Mouse (Mus musculus) erythroblast, embryonic 14.5 days (primary cell): ENCODE measurements around the gene Mum1. TPM values are rescaled to one million over a fixed set of nuclear protein-coding genes. Genes with fewer than 3 reads are reported as not detected.

Source experiments
- H3K27me3 ChIP-seq: 2 replicates; pipeline ENCODE4 v1.6.1; 2012; ENCODE audit warnings: inconsistent platforms; ENCODE audit not compliant: control insufficient read depth
- H3K36me3 ChIP-seq: 2 replicates; pipeline ENCODE4 v1.6.1; 2012; ENCODE audit warnings: mild to moderate bottlenecking, inconsistent platforms; ENCODE audit not compliant: control insufficient read depth
- H3K4me1 ChIP-seq: 2 replicates; pipeline ENCODE4 v1.6.1; 2012; ENCODE audit warnings: inconsistent platforms; ENCODE audit not compliant: control insufficient read depth
- H3K4me3 ChIP-seq: replicated peaks from 2 replicates; pipeline ENCODE3; 2012; ENCODE audit warnings: moderate library complexity, mild to moderate bottlenecking, inconsistent platforms
- H3K9me3 ChIP-seq: 2 replicates; pipeline ENCODE4 v1.6.1; 2012; ENCODE audit warnings: low read length, inconsistent platforms, mixed read lengths; ENCODE audit not compliant: control insufficient read depth
- GATA1 ChIP-seq: IDR thresholded peaks from 2 replicates; pipeline ENCODE4 v1.6.1; 2012; ENCODE audit warnings: low read length, inconsistent platforms, mixed read lengths
- TAL1 ChIP-seq: IDR thresholded peaks from 3 replicates; pipeline ENCODE4 v1.6.1; 2012; ENCODE audit warnings: low read length, inconsistent platforms, mixed read lengths
- polyA plus RNA-seq: library from polyadenylated mRNA; stranded (reverse); fragments of >175 nt; gene quantifications from 2 replicates; pipeline ENCODE4 v1.2.3, GENCODE M21; 2012

Gene Mum1
- 4.2 and 4.7 TPM in 2 replicates for polyA plus RNA-seq

- TF ChIP-seq TAL1 (no peak), GATA1 (peak; percentile 29; the same call in 1 of the 2 replicates)
- Histone ChIP-seq H3K4me3 (peak within 1 kb of the TSS; percentile 84), H3K4me1 (peaks cover 37% of the 10 kb centered on the region), H3K36me3 (peaks cover 37% of the 10 kb centered on the region), H3K9me3 (no peaks in the 10 kb centered on the region), H3K27me3 (peaks cover 8% of the 10 kb centered on the region)
Observed at GRCm38 (mm10) chr10:80226416-80227165, at the start of gene Mum1. Mum1 (plus strand) TSS chr10:80226434.

- Histone ChIP-seq H3K4me1 (peaks cover 33% of the 10 kb centered on the region), H3K9me3 (no peaks in the 10 kb centered on the region), H3K36me3 (peaks cover 9% of the 10 kb centered on the region), H3K27me3 (peaks cover 54% of the 10 kb centered on the region), H3K4me3 (no peak overlapping the region)
- TF ChIP-seq GATA1 (no peak), TAL1 (no peak)
Observed at GRCm38 (mm10) chr10:80177441-80178279, 48.6 kb upstream of the Mum1 start.

- H3K27me3 ChIP-seq = peaks cover 62% of the 10 kb centered on the region
- TF ChIP-seq GATA1 = no peak
- TF ChIP-seq TAL1 = no peak
- peak within 1 kb of the TSS; percentile 49 for H3K4me3 ChIP-seq
- no peaks in the 10 kb centered on the region for H3K9me3 ChIP-seq
- peaks cover 6% of the 10 kb centered on the region for H3K36me3 ChIP-seq
- peaks cover 19% of the 10 kb centered on the region for H3K4me1 ChIP-seq
Observed at GRCm38 (mm10) chr10:80179068-80180051, 46.9 kb upstream of the Mum1 start, which contains the start of gene Efna2. Efna2 (plus strand) TSS chr10:80179482.

GRCm38 (mm10) chr10:80180288-80180687 lies 45.9 kb upstream of the Mum1 start:
- Histone ChIP-seq H3K4me3 (no peak overlapping the region), H3K9me3 (no peaks in the 10 kb centered on the region), H3K36me3 (no peaks in the 10 kb centered on the region; the same call in 1 of the 2 replicates), H3K27me3 (peaks cover 68% of the 10 kb centered on the region), H3K4me1 (peaks cover 11% of the 10 kb centered on the region)
- TF ChIP-seq TAL1 (no peak), GATA1 (no peak)

- Histone ChIP-seq H3K9me3 (no peaks in the 10 kb centered on the region), H3K4me3 (no peak overlapping the region), H3K36me3 (no peaks in the 10 kb centered on the region; the same call in 1 of the 2 replicates), H3K4me1 (peaks cover 8% of the 10 kb centered on the region), H3K27me3 (peaks cover 73% of the 10 kb centered on the region)
- TF ChIP-seq TAL1 = no peak
- no peak for TF ChIP-seq GATA1
Observed at GRCm38 (mm10) chr10:80180823-80181222, 45.4 kb upstream of the Mum1 start.

GRCm38 (mm10) chr10:80182547-80182946 lies 43.7 kb upstream of the Mum1 start:
- no peaks in the 10 kb centered on the region for H3K36me3 ChIP-seq
- peaks cover 8% of the 10 kb centered on the region for H3K4me1 ChIP-seq
- no peaks in the 10 kb centered on the region for H3K9me3 ChIP-seq
- no peak for TF ChIP-seq TAL1
- no peak for TF ChIP-seq GATA1
- peaks cover 88% of the 10 kb centered on the region for H3K27me3 ChIP-seq
- H3K4me3 ChIP-seq = no peak overlapping the region

- Histone ChIP-seq H3K4me1 (peaks cover 4% of the 10 kb centered on the region), H3K27me3 (peaks cover 88% of the 10 kb centered on the region), H3K9me3 (peaks cover 5% of the 10 kb centered on the region; the same call in 1 of the 2 replicates), H3K36me3 (no peaks in the 10 kb centered on the region), H3K4me3 (no peak overlapping the region)
- TF ChIP-seq TAL1 = no peak
- no peak for TF ChIP-seq GATA1
Observed at GRCm38 (mm10) chr10:80186649-80187048, 39.6 kb upstream of the Mum1 start.

- H3K9me3 ChIP-seq = peaks cover 5% of the 10 kb centered on the region; the same call in 1 of the 2 replicates
- no peaks in the 10 kb centered on the region for H3K36me3 ChIP-seq
- no peak overlapping the region for H3K4me3 ChIP-seq
- TF ChIP-seq GATA1 (no peak), TAL1 (no peak)
- peaks cover 4% of the 10 kb centered on the region for H3K4me1 ChIP-seq
- H3K27me3 ChIP-seq = peaks cover 88% of the 10 kb centered on the region
Observed at GRCm38 (mm10) chr10:80187739-80188138, 38.5 kb upstream of the Mum1 start.
